Mouse (Mus musculus): ENCODE results near the gene Gm9495.

Gene Gm9495

GRCm38 (mm10) chr8:69453465-69453864 lies at the start of gene Gm9495:
Gene Gm9495, minus strand, starts transcription at chr8:69453565.
- 86% methylated on average over 3 of the region's 3 CpGs for WGBS

GRCm38 (mm10) chr8:69474946-69475345 lies 21.6 kb upstream of the Gm9495 start:
- WGBS = 62% methylated on average over 3 of the region's 3 CpGs

GRCm38 (mm10) chr8:69420018-69420417 lies 33.3 kb downstream of the Gm9495 start:
- WGBS = 79% methylated on average over 3 of the region's 3 CpGs

GRCm38 (mm10) chr8:69414326-69414725 lies 39.0 kb downstream of the Gm9495 start:
- 75% methylated on average over 1 of the region's 1 CpGs for WGBS

- WGBS = 92% methylated on average over 6 of the region's 6 CpGs
Observed at GRCm38 (mm10) chr8:69404768-69405167, 48.6 kb downstream of the Gm9495 start.

GRCm38 (mm10) chr8:69399956-69400443 lies 53.4 kb downstream of the Gm9495 start:
- 41% methylated on average over 4 of the region's 4 CpGs for WGBS

- WGBS = 9% methylated on average over 43 of the region's 43 CpGs
Observed at GRCm38 (mm10) chr8:69399181-69399955, 54.0 kb downstream of the Gm9495 start.

- 53% methylated on average over 6 of the region's 6 CpGs for WGBS
Observed at GRCm38 (mm10) chr8:69396196-69396595, 57.2 kb downstream of the Gm9495 start.

- WGBS = 0% methylated on average over 26 of the region's 26 CpGs
Observed at GRCm38 (mm10) chr8:69395050-69395789, 58.1 kb downstream of the Gm9495 start.

- 86% methylated on average over 6 of the region's 6 CpGs for WGBS
Observed at GRCm38 (mm10) chr8:69384361-69384760, 69.0 kb downstream of the Gm9495 start.

All from cerebral cortex, adult 2 months (tissue).